Mouse (Mus musculus): Measurements from ENCODE around the gene Zbtb22. TPM values are rescaled to one million over a fixed set of nuclear protein-coding genes. Genes with fewer than 3 reads are reported as not detected.

Gene Zbtb22
- total RNA-seq, 1 experiment from 2014 or later = 25.5 TPM

DNA sequence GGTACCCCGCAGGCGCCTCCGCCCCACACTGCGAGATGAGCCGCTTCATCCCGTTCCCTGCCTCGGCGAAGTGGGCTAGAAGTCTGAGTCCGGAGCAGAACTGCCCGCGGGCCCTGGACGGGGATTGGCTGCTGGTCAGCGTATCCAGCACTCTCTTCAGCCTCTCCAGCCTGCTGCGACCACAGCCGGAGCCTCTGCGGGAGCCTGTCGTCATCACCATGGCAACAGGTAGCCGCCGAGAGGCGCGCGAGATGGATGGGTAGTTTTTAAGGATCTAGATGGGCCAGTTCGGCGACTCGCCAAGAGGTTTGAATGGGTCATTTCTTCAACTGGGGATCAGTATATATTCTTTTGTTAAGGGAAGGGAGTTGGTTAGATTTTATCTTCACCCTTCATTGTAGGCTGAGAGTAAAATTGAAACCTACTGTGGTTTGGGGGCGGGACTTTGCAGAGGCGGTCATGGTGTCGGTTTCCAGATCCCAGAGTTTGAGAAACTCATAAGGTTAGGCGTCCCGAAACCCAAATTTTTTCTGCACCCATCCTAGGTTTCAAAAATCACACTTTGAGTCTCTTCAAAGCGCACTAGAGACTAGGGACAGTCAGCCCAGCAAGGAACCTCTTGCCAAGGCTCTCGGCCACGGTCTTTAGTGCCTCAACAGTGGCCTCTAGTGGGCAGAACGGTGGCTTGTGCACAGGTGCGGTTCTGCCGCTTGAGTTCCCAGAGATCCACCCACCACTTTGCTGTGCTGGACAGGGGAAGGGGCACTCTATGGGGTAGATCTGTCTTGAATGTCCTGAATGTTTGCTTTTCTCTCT is 4.8 kb downstream of the Zbtb22 start:
- peak; percentile 90 for DNase-seq

DNA sequence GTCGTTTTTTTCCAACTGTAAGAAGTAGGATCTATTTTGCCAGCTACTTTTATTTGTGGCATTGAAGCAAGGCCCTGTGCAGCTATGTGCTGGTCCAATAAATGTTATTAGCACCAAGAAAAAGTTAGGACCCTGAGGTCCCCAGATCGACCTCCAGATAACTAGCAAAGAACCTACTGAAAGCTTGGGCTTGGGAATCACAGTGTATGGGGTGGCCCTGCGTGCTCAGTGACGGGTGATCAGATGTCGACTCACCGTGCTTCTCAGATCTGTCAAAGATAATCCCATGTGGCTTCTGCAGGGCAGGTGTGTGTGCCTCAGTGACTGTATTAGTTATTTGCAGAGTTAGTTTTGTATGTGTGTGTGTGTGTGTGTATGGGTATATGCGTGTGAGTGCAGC is 5.7 kb downstream of the Zbtb22 start:
- DNase-seq = no peak

DNA sequence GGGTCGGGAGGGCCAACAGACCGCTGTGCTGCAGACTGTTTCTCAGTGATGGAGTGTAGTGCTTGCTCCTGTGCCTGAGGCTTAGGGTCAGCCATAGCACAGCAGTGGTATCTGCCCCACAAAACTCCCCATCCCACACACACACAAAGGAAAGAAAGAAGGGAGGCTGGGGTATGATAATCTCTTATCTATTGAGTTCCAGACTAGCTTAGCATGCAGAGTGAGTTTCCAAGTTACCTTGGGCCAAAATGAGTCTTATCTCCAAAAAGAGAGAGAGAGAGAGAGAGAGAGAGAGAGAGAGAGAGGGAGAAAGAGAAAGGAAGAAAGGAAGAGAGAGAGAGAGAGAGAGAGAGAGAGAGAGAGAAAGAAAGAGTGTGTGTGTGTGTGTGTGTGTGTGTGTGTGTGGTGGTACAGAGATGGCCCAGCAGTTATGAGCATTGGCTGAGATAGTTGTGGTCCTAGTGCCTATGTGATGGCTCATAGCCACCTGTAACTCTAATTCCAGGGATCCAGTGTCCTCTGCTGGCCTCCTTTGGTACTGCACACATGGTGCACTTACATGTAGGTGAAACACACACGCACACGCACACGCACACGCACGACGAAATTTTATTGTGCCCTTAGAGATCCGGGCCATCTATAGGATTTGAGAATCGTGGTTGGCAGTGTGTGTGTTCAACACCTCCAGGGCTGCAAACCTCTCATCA is 9.0 kb downstream of the Zbtb22 start:
- DNase-seq = peak; percentile 70

GRCm38 (mm10) chr17:33925406-33926116 is 9.9 kb downstream of the Zbtb22 start:
- no peak for DNase-seq

DNA sequence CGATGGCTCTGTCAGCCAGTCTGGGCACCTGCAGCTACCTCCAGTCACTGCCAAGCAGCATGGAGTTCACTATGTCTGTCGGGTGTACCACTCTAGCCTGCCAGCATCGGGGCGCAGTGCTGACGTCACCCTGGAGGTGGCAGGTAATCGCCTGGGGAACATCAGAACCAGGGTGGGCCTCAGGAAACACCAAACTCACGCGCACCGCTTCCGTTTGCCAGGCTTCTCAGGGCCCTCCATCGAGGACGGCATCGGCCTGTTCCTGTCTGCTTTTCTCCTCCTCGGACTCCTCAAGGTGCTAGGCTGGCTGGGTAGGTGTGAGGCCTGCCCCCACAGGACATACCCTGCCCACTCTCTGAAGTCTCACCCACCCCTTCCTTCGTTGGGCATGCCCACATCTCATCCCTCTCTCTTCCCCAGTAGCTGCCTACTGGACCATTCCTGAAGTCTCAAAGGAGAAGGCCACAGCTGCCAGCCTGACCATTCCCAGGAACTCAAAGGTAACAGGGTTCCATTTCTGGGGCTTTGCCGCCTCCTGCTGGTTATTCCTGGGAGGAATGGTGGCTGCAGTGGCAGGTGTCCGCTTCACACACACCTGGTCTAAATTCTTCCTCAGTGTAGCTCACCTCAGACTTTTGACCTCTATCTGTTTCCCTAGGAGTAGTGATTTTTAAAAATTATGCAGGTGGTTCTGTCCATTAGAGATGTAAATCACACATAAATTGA is 10.7 kb downstream of the Zbtb22 start:
- DNase-seq = no peak

GRCm38 (mm10) chr17:33928251-33928947 is 12.7 kb downstream of the Zbtb22 start:
- no peak for DNase-seq

DNA sequence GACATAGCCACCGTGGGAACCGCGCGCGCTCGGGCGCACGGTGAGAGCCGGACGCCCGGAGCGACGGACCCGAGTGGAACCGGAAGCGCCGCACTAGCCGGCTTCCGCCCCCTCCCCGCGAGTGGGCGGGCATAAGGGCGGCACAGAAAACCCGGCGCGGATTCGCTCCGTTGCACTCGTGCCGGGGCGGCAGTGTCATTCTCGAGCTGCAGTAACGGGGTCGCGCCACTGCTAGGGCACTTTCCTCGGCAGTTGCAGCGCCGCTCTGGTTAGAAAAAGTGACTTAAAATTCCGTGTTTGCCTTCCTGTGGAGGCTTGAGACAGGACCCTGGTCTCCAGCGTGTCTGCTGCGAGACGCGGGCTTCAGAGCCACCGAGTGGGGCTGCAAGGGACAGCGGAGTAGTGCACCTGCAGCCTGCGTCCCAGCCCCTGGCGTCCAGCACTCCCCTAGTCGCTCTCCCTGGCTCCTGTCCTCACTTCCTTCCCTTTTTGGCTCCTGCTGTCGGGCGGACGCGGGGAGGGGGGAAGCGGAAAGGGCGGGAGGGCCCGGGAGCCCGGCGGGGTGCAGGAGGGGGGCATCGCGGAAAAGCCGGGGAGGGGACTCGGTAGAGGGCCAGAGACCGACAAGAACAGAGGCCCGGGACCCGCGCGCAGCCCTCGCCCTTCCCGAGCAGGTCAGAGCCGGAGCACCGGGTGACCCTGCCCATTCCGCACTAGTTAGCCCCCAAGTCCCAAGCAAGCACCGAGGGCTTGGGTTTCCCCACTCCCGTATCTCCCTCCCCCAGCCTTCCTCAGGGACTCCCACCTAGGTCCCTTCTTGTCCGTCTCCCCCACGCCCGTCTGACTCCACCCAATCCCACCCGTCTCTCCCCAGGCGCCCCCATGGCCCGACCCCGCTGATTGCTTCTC is 13.9 kb downstream of the Zbtb22 start, which contains the start of gene Rgl2:
Gene Rgl2, plus strand, starts transcription at position 173 of the 909 bp plus-strand sequence.
- peak; percentile 97 for DNase-seq

DNA sequence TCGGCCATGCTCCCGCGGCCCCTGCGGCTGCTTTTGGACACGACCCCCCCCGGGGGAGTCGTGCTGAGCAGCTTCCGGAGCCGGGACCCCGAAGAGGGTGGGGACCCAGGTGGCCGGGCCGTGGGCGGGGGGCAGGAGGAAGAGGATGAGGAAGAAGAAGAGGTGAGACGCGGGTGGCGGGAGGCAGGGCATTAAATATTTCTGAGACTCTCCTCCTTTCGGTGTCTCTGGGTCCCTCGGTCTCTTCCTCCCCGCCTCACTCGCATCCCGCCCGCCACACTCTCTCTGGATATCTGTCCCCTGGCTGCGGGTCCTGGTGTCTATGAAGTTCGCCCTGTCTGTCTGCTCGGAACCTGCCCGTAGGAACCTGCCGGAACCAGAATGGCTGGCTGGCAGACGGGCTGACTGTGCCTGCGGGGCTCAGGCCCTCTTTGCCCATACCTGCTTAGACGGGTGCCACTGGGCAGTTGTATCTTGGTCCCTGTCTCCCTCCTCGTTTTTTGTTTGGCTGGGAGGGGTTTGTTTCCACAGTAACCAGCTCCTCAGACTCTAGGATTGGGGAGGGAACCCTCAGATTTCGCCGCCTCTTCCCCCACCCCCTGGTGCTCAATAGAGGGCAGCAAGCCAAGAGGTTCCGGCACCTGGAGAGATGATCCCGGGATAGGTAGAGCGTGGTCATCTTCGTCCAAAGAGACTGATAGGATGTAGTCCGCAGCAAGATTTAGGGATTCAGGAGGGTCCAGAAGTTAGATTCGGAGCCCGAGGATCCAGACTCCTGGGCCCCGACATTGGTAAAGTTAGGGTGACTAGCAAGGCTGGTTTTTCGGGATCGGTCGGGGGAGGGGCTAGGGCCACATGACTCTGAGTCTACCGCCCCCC is 14.8 kb downstream of the Zbtb22 start:
- peak; percentile 73 for DNase-seq

GRCm38 (mm10) chr17:33931159-33931866 is 15.6 kb downstream of the Zbtb22 start:
- peak; percentile 28 for DNase-seq

DNA sequence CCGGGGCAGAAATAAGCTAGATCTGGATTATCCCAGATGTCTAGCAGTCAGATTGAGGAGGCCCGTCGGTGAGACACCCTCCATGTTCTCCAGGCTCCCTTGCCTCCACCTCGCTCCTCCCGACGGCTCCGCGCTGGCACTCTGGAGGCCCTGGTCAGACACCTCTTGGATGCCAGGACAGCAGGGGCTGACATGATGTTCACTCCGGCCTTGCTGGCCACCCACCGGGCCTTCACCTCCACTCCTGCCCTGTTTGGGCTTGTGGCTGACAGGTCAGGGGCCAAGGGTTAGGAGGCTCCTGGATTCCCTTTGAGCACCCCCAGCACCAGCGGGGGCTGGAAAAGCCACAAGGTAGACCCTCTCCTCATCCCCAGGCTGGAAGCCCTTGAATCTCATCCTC is 16.2 kb downstream of the Zbtb22 start:
- DNase-seq = no peak

GRCm38 (mm10) chr17:33932448-33932847 is 16.7 kb downstream of the Zbtb22 start:
- DNase-seq = no peak

DNA sequence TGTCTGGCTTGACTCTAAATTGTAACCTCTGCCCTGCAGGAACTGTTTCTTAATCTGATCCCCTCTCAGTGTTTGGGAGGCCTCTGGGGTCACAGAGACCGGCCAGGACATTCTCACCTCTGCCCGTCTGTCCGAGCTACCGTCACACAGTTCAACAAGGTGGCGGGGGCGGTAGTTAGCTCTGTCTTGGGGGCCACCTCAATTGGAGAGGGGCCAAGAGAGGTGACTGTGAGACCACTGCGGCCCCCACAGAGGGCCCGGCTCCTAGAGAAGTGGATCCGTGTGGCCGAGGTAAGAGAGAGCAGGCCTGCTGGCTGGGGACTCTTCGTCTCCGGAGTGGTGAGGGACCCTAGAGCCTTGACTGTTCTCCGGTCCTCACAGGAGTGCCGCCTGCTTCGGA is 17.3 kb downstream of the Zbtb22 start:
- no peak for DNase-seq

DNA sequence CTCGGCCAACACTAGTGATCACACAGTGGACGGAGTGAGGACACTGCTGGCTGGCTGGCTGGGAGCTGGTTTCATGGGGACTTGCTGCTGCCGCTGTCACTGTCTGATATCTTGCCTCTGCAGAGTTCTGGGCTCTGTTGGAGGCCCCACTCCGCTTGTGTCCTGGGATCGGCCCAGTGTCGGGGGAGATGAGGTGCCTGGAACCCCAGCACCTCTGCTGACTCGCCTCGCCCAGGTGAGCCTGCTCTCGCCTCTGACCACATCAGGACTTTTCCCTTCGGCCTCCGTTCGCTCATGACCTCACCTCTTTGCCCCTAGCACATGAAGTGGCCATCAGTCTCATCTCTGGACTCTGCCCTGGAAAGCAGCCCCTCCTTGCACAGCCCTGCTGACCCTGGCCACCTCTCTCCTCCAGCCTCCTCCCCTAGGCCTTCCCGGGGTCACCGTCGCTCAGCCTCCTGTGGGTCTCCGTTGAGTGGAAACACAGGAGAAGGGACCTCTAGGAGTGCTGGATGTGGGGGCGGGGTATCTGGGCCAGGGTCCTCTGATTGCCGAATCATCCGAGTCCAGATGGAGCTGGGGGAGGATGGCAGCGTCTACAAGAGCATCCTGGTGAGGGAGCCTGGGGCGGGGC is 19.8 kb downstream of the Zbtb22 start:
- DNase-seq = no peak

DNA sequence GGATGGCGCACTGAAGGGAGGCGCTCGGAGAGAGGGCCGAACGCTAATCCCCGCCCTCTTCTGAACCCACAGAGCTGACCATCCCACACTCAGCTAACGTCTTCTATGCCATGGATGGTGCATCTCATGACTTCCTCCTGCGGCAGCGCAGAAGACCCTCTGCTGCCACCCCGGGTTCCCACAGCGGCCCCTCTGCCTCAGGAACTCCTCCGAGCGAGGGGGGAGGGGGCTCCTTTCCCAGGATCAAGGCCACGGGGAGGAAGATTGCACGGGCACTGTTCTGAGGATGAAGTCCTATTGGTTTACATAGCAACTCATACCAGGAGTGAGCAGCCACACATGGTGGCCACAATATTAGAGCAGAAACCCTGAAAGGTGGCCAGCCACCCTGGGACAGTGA is 21.3 kb downstream of the Zbtb22 start:
- DNase-seq = no peak

- DNase-seq = no peak
Measured at GRCm38 (mm10) chr17:33938783-33939182, 23.1 kb downstream of the Zbtb22 start.

DNA sequence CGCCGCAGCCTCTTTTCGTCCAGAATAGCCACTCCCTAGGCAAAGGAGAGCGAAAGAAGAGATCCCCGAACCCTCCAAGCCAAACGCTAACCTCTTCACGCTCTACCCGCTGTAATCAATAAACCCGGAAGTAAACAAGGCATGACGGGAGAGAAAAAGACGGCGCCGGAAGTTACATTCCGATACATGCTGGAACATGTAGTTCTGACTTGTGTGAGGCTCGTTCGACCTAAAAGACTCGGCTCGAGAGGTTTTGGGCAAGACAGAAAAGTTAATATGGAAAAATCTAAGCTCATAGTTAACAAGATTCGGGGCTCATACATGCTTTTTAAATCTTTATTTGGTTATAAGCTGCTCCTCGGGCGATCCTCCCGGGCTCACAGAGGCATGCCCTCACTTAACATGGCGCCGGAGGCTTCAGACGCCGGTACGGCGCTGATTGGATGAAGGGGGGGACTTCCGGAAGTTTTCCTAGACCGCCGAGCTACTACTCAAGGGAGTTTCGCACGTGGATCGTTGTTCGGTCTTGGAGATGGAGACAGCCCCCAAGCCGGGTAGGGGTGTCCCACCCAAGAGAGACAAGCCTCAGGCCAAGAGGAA is 24.6 kb downstream of the Zbtb22 start, which contains the start of the genes Pfdn6 and Wdr46:
Gene Pfdn6, minus strand, starts transcription at position 138 of the 600 bp plus-strand sequence.
Gene Wdr46, plus strand, starts transcription at position 455 of the 600 bp plus-strand sequence.
- peak; percentile 92 for DNase-seq

DNA sequence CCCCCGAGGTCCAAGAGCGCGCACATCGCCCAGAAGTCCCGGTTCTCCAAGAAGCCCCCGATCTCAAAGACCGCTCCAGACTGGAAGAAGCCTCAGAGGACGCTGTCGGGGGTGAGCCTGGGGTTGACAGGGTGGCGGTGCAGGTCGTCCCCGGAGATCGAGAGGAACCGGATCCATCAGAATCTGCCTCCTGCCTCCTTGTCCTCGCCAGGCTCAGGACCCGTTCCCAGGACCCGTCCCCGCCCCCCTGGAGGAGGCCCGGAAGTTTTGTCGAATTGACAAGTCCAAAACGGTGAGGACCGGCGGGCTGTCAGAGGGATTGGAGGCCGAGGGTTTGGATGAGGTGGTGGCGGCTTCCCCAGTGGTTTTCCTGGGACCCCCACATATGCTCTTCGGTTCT is 25.3 kb downstream of the Zbtb22 start:
- DNase-seq = peak; percentile 72

GRCm38 (mm10) chr17:33941381-33941780 is 25.7 kb downstream of the Zbtb22 start:
- DNase-seq = no peak
